Mouse (Mus musculus): ENCODE measurements around the gene Btbd11. TPM values are rescaled to one million over a fixed set of nuclear protein-coding genes. Genes with fewer than 3 reads are reported as not detected.

The Btbd11 gene
- polyA plus RNA-seq, 1 experiment from 2014 or later: 2.8 TPM

- WGBS: 83% methylated on average over 13 of the region's 13 CpGs
- no peaks in the 10 kb centered on the region for H3K4me1 ChIP-seq (ENCODE audit: control insufficient read depth, insufficient read depth, low read length)
- H3K4me2 ChIP-seq (ENCODE audit: low read depth, low read length): no peak overlapping the region
- no peaks in the 10 kb centered on the region for H3K27me3 ChIP-seq (ENCODE audit: control insufficient read depth, insufficient read depth, low read length)
- no peak for ATAC-seq (ENCODE audit: insufficient read depth, low FRiP score)
- H3K9ac ChIP-seq (ENCODE audit: low read length): no peak overlapping the region
- H3K36me3 ChIP-seq (ENCODE audit: control insufficient read depth, insufficient read depth, low read length): no peaks in the 10 kb centered on the region
- no peak overlapping the region for H3K27ac ChIP-seq (ENCODE audit: low read length)
- H3K9me3 ChIP-seq (replicated peaks; ENCODE audit: control insufficient read depth, low read length): no peaks in the 10 kb centered on the region
- no peak overlapping the region for H3K4me3 ChIP-seq (replicated peaks; ENCODE audit: low read length)
Measured at GRCm38 (mm10) chr10:85465516-85466408, 79.1 kb downstream of the Btbd11 start.

GRCm38 (mm10) chr10:85466409-85466761 is 79.8 kb downstream of the Btbd11 start:
- Histone ChIP-seq H3K4me3 (replicated peaks; ENCODE audit: low read length) (no peak overlapping the region), H3K9me3 (replicated peaks; ENCODE audit: control insufficient read depth, low read length) (no peaks in the 10 kb centered on the region), H3K27ac (ENCODE audit: low read length) (no peak overlapping the region), H3K36me3 (ENCODE audit: control insufficient read depth, insufficient read depth, low read length) (no peaks in the 10 kb centered on the region), H3K4me2 (ENCODE audit: low read depth, low read length) (no peak overlapping the region), H3K9ac (ENCODE audit: low read length) (no peak overlapping the region), H3K27me3 (ENCODE audit: control insufficient read depth, insufficient read depth, low read length) (no peaks in the 10 kb centered on the region), H3K4me1 (ENCODE audit: control insufficient read depth, insufficient read depth, low read length) (no peaks in the 10 kb centered on the region)
- ATAC-seq (ENCODE audit: insufficient read depth, low FRiP score): no peak
- 60% methylated on average over 8 of the region's 8 CpGs for WGBS

- Histone ChIP-seq H3K9me3 (replicated peaks; ENCODE audit: control insufficient read depth, low read length) (no peaks in the 10 kb centered on the region), H3K27ac (ENCODE audit: low read length) (no peak overlapping the region), H3K4me3 (replicated peaks; ENCODE audit: low read length) (no peak overlapping the region), H3K27me3 (ENCODE audit: control insufficient read depth, insufficient read depth, low read length) (no peaks in the 10 kb centered on the region), H3K4me2 (ENCODE audit: low read depth, low read length) (no peak overlapping the region), H3K36me3 (ENCODE audit: control insufficient read depth, insufficient read depth, low read length) (no peaks in the 10 kb centered on the region), H3K4me1 (ENCODE audit: control insufficient read depth, insufficient read depth, low read length) (no peaks in the 10 kb centered on the region), H3K9ac (ENCODE audit: low read length) (no peak overlapping the region)
- ATAC-seq (ENCODE audit: insufficient read depth, low FRiP score): no peak
- WGBS: 69% methylated on average over 7 of the region's 7 CpGs
Measured at GRCm38 (mm10) chr10:85467393-85467792, 80.8 kb downstream of the Btbd11 start.

GRCm38 (mm10) chr10:85468527-85468926 is 81.9 kb downstream of the Btbd11 start:
- Histone ChIP-seq H3K4me2 (ENCODE audit: low read depth, low read length) (no peak overlapping the region), H3K27me3 (ENCODE audit: control insufficient read depth, insufficient read depth, low read length) (no peaks in the 10 kb centered on the region), H3K9ac (ENCODE audit: low read length) (no peak overlapping the region), H3K4me1 (ENCODE audit: control insufficient read depth, insufficient read depth, low read length) (no peaks in the 10 kb centered on the region), H3K36me3 (ENCODE audit: control insufficient read depth, insufficient read depth, low read length) (no peaks in the 10 kb centered on the region), H3K9me3 (replicated peaks; ENCODE audit: control insufficient read depth, low read length) (no peaks in the 10 kb centered on the region), H3K27ac (ENCODE audit: low read length) (no peak overlapping the region), H3K4me3 (replicated peaks; ENCODE audit: low read length) (no peak overlapping the region)
- WGBS: 77% methylated on average over 4 of the region's 4 CpGs
- no peak for ATAC-seq (ENCODE audit: insufficient read depth, low FRiP score)

GRCm38 (mm10) chr10:85469341-85469740 is 82.7 kb downstream of the Btbd11 start:
- Histone ChIP-seq H3K27ac (ENCODE audit: low read length) (no peak overlapping the region), H3K4me1 (ENCODE audit: control insufficient read depth, insufficient read depth, low read length) (no peaks in the 10 kb centered on the region), H3K4me2 (ENCODE audit: low read depth, low read length) (no peak overlapping the region), H3K4me3 (replicated peaks; ENCODE audit: low read length) (no peak overlapping the region), H3K9me3 (replicated peaks; ENCODE audit: control insufficient read depth, low read length) (no peaks in the 10 kb centered on the region), H3K9ac (ENCODE audit: low read length) (no peak overlapping the region), H3K27me3 (ENCODE audit: control insufficient read depth, insufficient read depth, low read length) (no peaks in the 10 kb centered on the region), H3K36me3 (ENCODE audit: control insufficient read depth, insufficient read depth, low read length) (no peaks in the 10 kb centered on the region)
- WGBS: 63% methylated on average over 5 of the region's 5 CpGs
- no peak for ATAC-seq (ENCODE audit: insufficient read depth, low FRiP score)

GRCm38 (mm10) chr10:85473265-85473664 is 86.7 kb downstream of the Btbd11 start:
- H3K27ac ChIP-seq (ENCODE audit: low read length): no peak overlapping the region
- no peaks in the 10 kb centered on the region for H3K4me1 ChIP-seq (ENCODE audit: control insufficient read depth, insufficient read depth, low read length)
- WGBS: 76% methylated on average over 4 of the region's 4 CpGs
- H3K4me2 ChIP-seq (ENCODE audit: low read depth, low read length): no peak overlapping the region
- no peak overlapping the region for H3K9ac ChIP-seq (ENCODE audit: low read length)
- ATAC-seq (ENCODE audit: insufficient read depth, low FRiP score): no peak
- H3K4me3 ChIP-seq (replicated peaks; ENCODE audit: low read length): no peak overlapping the region
- no peaks in the 10 kb centered on the region for H3K27me3 ChIP-seq (ENCODE audit: control insufficient read depth, insufficient read depth, low read length)
- H3K9me3 ChIP-seq (replicated peaks; ENCODE audit: control insufficient read depth, low read length): no peaks in the 10 kb centered on the region
- no peaks in the 10 kb centered on the region for H3K36me3 ChIP-seq (ENCODE audit: control insufficient read depth, insufficient read depth, low read length)

GRCm38 (mm10) chr10:85473871-85474270 is 87.3 kb downstream of the Btbd11 start:
- Histone ChIP-seq H3K27ac (ENCODE audit: low read length) (no peak overlapping the region), H3K4me2 (ENCODE audit: low read depth, low read length) (no peak overlapping the region), H3K9me3 (replicated peaks; ENCODE audit: control insufficient read depth, low read length) (no peaks in the 10 kb centered on the region), H3K36me3 (ENCODE audit: control insufficient read depth, insufficient read depth, low read length) (no peaks in the 10 kb centered on the region), H3K9ac (ENCODE audit: low read length) (no peak overlapping the region), H3K4me1 (ENCODE audit: control insufficient read depth, insufficient read depth, low read length) (no peaks in the 10 kb centered on the region), H3K27me3 (ENCODE audit: control insufficient read depth, insufficient read depth, low read length) (no peaks in the 10 kb centered on the region), H3K4me3 (replicated peaks; ENCODE audit: low read length) (no peak overlapping the region)
- WGBS: 70% methylated on average over 3 of the region's 3 CpGs
- ATAC-seq (ENCODE audit: insufficient read depth, low FRiP score): no peak

GRCm38 (mm10) chr10:85475642-85476345 is 89.2 kb downstream of the Btbd11 start:
- H3K4me2 ChIP-seq (ENCODE audit: low read depth, low read length): no peak overlapping the region
- H3K9ac ChIP-seq (ENCODE audit: low read length): no peak overlapping the region
- H3K27ac ChIP-seq (ENCODE audit: low read length): no peak overlapping the region
- ATAC-seq (ENCODE audit: insufficient read depth, low FRiP score): no peak
- 86% methylated on average over 9 of the region's 9 CpGs for WGBS
- H3K4me3 ChIP-seq (replicated peaks; ENCODE audit: low read length): no peak overlapping the region
- H3K27me3 ChIP-seq (ENCODE audit: control insufficient read depth, insufficient read depth, low read length): no peaks in the 10 kb centered on the region
- H3K36me3 ChIP-seq (ENCODE audit: control insufficient read depth, insufficient read depth, low read length): no peaks in the 10 kb centered on the region
- H3K9me3 ChIP-seq (replicated peaks; ENCODE audit: control insufficient read depth, low read length): no peaks in the 10 kb centered on the region
- H3K4me1 ChIP-seq (ENCODE audit: control insufficient read depth, insufficient read depth, low read length): peaks cover under 1% of the 10 kb centered on the region; the same call in 1 of the 2 replicates

GRCm38 (mm10) chr10:85479959-85480625 is 93.5 kb downstream of the Btbd11 start:
- no peak overlapping the region for H3K27ac ChIP-seq (ENCODE audit: low read length)

More at GRCm38 (mm10) chr10:85479959-85480625, 93.5 kb downstream of the Btbd11 start:
- no peaks in the 10 kb centered on the region for H3K27me3 ChIP-seq (ENCODE audit: control insufficient read depth, insufficient read depth, low read length)
- peaks cover 14% of the 10 kb centered on the region for H3K4me1 ChIP-seq (ENCODE audit: control insufficient read depth, insufficient read depth, low read length)
- H3K4me3 ChIP-seq (replicated peaks; ENCODE audit: low read length): no peak overlapping the region
- WGBS: 48% methylated on average over 6 of the region's 6 CpGs
- no peak overlapping the region for H3K4me2 ChIP-seq (ENCODE audit: low read depth, low read length)
- no peak for ATAC-seq (ENCODE audit: insufficient read depth, low FRiP score)
- no peaks in the 10 kb centered on the region for H3K36me3 ChIP-seq (ENCODE audit: control insufficient read depth, insufficient read depth, low read length)
- no peak overlapping the region for H3K9ac ChIP-seq (ENCODE audit: low read length)
- H3K9me3 ChIP-seq (replicated peaks; ENCODE audit: control insufficient read depth, low read length): no peaks in the 10 kb centered on the region

All from stomach, embryonic 16.5 days (tissue).